Mouse (Mus musculus) limb, embryonic 10.5 days (tissue): Measurements from ENCODE around the gene Dpy19l1. TPM values are rescaled to one million over a fixed set of nuclear protein-coding genes. Genes with fewer than 3 reads are reported as not detected.

Experiments used
- DNase-seq: peaks from one replicate; pipeline ENCODE4 v3.0.0-alpha.2; 2017; ENCODE audit warnings: low spot score
- H3K27ac ChIP-seq: fragments of 300-500 bp; sonication (generic); 2 replicates; pipeline ENCODE4 v1.5.1; 2016; ENCODE audit warnings: mild to moderate bottlenecking
- H3K27me3 ChIP-seq: fragments of 300-500 bp; sonication (generic); 2 replicates; pipeline ENCODE4 v1.6.1; 2016; ENCODE audit warnings: low read depth, mild to moderate bottlenecking; ENCODE audit not compliant: poor library complexity, severe bottlenecking
- H3K36me3 ChIP-seq: fragments of 300-500 bp; sonication (generic); 2 replicates; pipeline ENCODE4 v1.6.1; 2016; ENCODE audit warnings: mild to moderate bottlenecking, moderate library complexity
- H3K4me1 ChIP-seq: fragments of 300-500 bp; sonication (generic); 2 replicates; pipeline ENCODE4 v1.6.1; 2016
- H3K4me3 ChIP-seq: fragments of 300-500 bp; sonication (generic); 2 replicates; pipeline ENCODE4 v1.5.1; 2016; ENCODE audit warnings: mild to moderate bottlenecking, moderate library complexity
- H3K9me3 ChIP-seq: fragments of 300-500 bp; sonication (generic); replicated peaks from 2 replicates; pipeline ENCODE4 v1.6.1; 2016; ENCODE audit warnings: mild to moderate bottlenecking
- WGBS: fragments of 180-500 bp; shearing (Covaris S2); methylation state at CpG from one replicate; pipeline ENCODE4 v1.1.7; 2016; 5-methylcytosine and 5-hydroxymethylcytosine counted together
- polyA plus RNA-seq: library from polyadenylated mRNA; unstranded; fragments of >200 nt; fragmentation: Nextera tagmentation; extraction: Ambion mirVana; gene quantifications from 2 replicates; pipeline ENCODE4 v1.2.1, GENCODE M21; 2016

Gene Dpy19l1
- 8.6 and 9.7 TPM in 2 replicates for polyA plus RNA-seq

DNA sequence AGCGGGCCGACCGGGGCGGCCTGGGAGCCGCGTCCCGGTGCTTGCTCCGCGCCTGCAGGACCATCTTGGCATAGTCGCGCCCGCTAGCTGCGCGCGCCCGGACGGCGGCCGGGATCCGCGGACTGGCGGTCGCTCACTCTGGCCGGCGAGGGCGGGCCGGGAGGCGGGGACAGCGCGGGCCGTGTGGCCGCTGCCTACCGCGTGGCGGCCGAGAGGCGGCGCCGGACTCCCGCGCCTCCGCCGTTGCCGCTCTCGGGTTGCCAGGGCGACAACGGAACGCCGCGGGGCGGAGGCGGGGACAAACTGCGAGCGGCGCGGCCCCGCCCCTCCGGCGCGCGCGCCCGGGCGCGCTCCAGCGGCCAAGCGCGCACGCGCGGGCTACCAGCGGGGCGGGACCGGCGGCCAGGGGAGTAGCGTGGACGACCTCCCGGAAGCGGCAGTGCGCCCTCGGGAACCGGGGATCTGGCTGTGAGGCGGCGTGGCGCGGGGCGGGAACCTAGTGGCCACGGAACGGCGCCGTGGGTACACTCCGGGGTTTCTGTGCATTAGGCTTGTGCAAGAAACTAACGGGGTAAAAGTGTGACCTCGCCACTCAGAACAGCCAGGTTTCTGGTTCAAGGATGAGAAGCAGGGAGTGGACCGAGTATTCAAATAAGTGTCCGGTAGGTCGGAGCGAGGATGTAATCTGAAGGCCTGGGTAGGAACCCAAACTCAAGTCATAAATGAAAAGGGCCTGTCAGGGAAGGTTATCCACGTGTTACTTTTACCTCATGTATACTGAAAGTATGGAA lies at the start of gene Dpy19l1:
Dpy19l1 (minus strand) TSS at position 74 of the 791 bp plus-strand sequence.
- Histone ChIP-seq H3K4me1 (peaks cover 13% of the 10 kb centered on the region), H3K27me3 (no peaks in the 10 kb centered on the region), H3K9me3 (no peaks in the 10 kb centered on the region), H3K36me3 (no peaks in the 10 kb centered on the region), H3K4me3 (peak within 1 kb of the TSS; percentile 77), H3K27ac (peak within 1 kb of the TSS; percentile 93)
- under 1% methylated on average over 97 of the region's 99 CpGs for WGBS
- peak; percentile 95 for DNase-seq

GRCm38 (mm10) chr9:24538159-24538558 lies 35.2 kb upstream of the Dpy19l1 start:
- no peak overlapping the region for H3K27ac ChIP-seq
- H3K4me3 ChIP-seq = no peak overlapping the region
- no peak for DNase-seq
- no peaks in the 10 kb centered on the region for H3K4me1 ChIP-seq
- no peaks in the 10 kb centered on the region for H3K9me3 ChIP-seq
- no peaks in the 10 kb centered on the region for H3K36me3 ChIP-seq
- 51% methylated on average over 2 of the region's 2 CpGs for WGBS
- no peaks in the 10 kb centered on the region for H3K27me3 ChIP-seq

GRCm38 (mm10) chr9:24516575-24517139 lies 13.7 kb upstream of the Dpy19l1 start:
- Histone ChIP-seq H3K36me3 (no peaks in the 10 kb centered on the region), H3K27ac (no peak overlapping the region), H3K4me1 (no peaks in the 10 kb centered on the region), H3K9me3 (no peaks in the 10 kb centered on the region), H3K27me3 (no peaks in the 10 kb centered on the region), H3K4me3 (no peak overlapping the region)
- DNase-seq = peak; percentile 52
- whole genome bisulfite sequencing = 62% methylated on average over 10 of the region's 10 CpGs

DNA sequence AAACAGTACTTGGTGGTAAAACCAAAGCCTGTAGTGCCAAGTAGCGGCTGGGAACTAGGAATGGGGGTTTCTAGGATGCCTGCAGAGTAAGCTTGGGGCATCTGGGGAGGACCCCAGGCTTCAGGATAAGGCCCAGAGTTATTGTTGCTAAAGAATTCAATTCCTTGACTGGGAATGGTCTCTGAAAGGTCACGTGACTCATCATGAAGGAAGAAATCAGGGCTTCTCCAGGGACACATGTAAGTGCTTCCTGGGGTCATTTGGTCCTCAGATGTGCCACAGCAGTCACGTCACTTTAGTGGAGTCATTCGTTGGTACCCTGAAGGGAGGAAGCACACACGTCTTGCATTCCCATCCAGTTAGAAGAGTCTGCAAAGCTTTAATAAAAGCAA lies 11.1 kb upstream of the Dpy19l1 start:
- DNase-seq = no peak
- Histone ChIP-seq H3K27me3 (no peaks in the 10 kb centered on the region), H3K4me3 (no peak overlapping the region), H3K36me3 (no peaks in the 10 kb centered on the region), H3K4me1 (no peaks in the 10 kb centered on the region), H3K27ac (no peak overlapping the region), H3K9me3 (no peaks in the 10 kb centered on the region)
- WGBS = 86% methylated on average over 5 of the region's 5 CpGs

GRCm38 (mm10) chr9:24513290-24514077 lies 10.5 kb upstream of the Dpy19l1 start:
- Histone ChIP-seq H3K9me3 (no peaks in the 10 kb centered on the region), H3K36me3 (no peaks in the 10 kb centered on the region), H3K4me3 (no peak overlapping the region), H3K4me1 (no peaks in the 10 kb centered on the region), H3K27ac (no peak overlapping the region), H3K27me3 (no peaks in the 10 kb centered on the region)
- DNase-seq = no peak
- WGBS = 84% methylated on average over 9 of the region's 9 CpGs

GRCm38 (mm10) chr9:24512121-24512539 lies 9.2 kb upstream of the Dpy19l1 start:
- Histone ChIP-seq H3K27ac (no peak overlapping the region), H3K4me3 (no peak overlapping the region), H3K4me1 (no peaks in the 10 kb centered on the region), H3K27me3 (no peaks in the 10 kb centered on the region), H3K9me3 (no peaks in the 10 kb centered on the region), H3K36me3 (no peaks in the 10 kb centered on the region)
- DNase-seq = no peak
- 91% methylated on average over 5 of the region's 5 CpGs for WGBS

DNA sequence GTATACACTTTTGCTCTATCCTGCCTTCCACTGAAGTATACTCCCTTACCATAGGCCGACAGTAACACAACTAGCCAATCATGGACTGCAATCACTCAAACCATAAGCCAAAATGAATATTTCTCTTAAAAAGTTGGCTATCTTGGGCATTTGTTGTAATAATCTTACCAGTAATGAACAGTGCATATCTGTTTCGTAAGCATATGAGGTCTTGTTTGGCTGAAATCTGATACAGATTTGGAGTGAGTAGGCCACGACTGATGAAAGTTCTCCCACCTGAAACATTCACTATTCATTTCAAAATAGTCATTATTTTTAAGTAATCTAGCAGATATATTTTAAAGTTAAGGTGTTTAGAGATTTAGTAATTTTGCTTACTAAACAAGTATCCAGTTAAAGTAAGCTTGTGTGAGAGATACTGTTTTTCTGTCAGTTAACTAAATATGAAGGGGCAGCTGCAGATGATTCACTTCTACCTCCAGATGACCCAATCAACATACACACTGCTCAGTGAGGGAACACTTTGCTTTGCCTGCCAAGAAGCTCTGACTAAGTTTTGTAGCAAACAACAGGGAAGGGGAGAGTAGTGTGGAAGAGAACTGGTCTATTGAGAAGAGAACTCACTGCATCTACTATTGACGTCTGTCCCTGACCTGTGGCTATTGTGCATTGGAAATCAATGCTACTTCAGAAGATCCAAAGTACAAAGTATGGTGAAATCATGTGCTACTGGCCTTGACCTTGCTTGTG lies 8.6 kb upstream of the Dpy19l1 start:
- Histone ChIP-seq H3K27ac (no peak overlapping the region), H3K9me3 (no peaks in the 10 kb centered on the region), H3K36me3 (no peaks in the 10 kb centered on the region), H3K4me1 (no peaks in the 10 kb centered on the region), H3K4me3 (no peak overlapping the region), H3K27me3 (no peaks in the 10 kb centered on the region)
- 86% methylated on average over 4 of the region's 4 CpGs for WGBS
- DNase-seq = no peak

DNA sequence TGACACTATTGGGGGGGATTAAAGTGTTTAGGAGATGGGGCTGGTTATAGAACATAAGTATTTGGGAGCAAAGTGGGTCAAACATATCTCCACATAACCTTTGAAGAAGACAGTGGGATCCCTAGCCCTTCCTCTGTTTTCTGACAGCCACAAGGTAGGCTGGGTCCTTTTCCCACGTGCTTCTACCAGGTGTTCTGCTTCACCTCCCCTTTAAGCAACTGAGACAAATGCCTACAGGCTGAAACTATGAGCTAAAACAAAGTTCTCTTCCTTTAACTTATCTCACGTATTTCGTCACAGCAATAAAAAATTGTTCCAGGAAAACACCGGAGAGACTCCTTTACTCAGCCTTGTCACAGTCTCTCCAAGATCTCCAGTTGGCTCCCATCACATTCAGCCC lies 5.9 kb upstream of the Dpy19l1 start:
- Histone ChIP-seq H3K27me3 (no peaks in the 10 kb centered on the region), H3K27ac (no peak overlapping the region), H3K4me1 (no peaks in the 10 kb centered on the region), H3K9me3 (no peaks in the 10 kb centered on the region), H3K4me3 (no peak overlapping the region), H3K36me3 (no peaks in the 10 kb centered on the region)
- 89% methylated on average over 4 of the region's 4 CpGs for WGBS
- DNase-seq = no peak

GRCm38 (mm10) chr9:24506510-24506909 lies 3.6 kb upstream of the Dpy19l1 start:
- no peak overlapping the region for H3K27ac ChIP-seq
- H3K36me3 ChIP-seq = no peaks in the 10 kb centered on the region
- no peaks in the 10 kb centered on the region for H3K9me3 ChIP-seq
- peaks cover 6% of the 10 kb centered on the region for H3K4me1 ChIP-seq
- H3K27me3 ChIP-seq = no peaks in the 10 kb centered on the region
- H3K4me3 ChIP-seq = no peak overlapping the region
- no peak for DNase-seq

DNA sequence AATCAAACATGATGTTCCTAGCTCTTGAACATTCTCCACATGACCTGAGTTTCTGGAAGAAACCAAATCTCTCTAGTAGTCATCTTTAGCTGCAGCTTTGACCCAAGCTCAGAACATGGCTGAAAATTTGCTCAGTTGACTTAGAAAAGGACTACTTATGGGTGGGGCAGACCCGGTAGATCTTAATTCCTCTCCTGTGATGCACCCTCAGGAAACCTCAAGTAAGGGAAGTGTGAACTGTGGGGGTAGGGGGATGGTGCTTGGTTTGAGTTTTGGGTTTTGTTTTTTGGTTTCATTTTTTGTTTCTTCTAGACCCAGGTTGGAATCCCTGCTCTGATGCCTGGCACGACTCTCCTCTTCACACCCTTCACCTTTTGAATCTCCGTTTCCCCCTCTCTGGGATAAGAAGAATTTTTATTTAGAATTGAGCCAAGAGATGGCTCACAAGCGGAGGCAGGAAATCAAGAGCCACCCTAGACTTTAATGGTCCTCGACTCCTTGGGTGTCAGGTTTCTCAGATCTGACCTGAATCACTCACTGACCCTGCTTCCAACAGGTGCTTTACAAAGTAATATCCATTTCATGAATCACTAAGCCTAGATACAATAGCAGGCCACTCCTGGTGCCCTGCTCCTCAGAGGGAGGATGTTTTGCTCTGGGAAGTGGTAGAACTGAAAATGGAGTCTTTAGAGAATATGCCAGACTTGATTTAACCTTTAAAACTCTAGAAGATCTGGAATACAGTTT lies 2.2 kb upstream of the Dpy19l1 start:
- H3K27ac ChIP-seq = no peak overlapping the region
- no peak overlapping the region for H3K4me3 ChIP-seq
- no peaks in the 10 kb centered on the region for H3K9me3 ChIP-seq
- peaks cover 13% of the 10 kb centered on the region for H3K4me1 ChIP-seq
- 56% methylated on average over 5 of the region's 5 CpGs for WGBS
- no peaks in the 10 kb centered on the region for H3K27me3 ChIP-seq
- DNase-seq = no peak
- H3K36me3 ChIP-seq = no peaks in the 10 kb centered on the region

DNA sequence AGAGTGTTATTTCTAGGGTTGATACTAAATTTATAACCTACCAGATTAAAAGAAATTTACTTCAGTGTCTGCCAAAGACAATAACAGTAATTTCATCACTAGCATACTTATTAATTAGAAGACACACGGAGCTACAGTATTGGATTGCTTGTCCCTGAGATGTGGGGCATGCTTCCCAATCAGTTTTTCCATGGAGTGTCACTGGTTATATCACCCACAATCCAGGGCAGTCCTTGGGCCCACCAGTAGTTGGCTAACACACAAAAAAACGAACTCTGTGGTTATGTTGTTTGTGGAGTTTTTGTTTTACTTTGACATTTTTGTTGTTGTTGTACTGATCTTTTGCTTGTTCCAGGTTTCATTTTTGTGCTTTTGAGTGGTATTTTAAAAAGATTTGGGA lies 1.4 kb upstream of the Dpy19l1 start:
- H3K27ac ChIP-seq = no peak overlapping the region
- 85% methylated on average over 2 of the region's 2 CpGs for WGBS
- H3K4me1 ChIP-seq = peaks cover 13% of the 10 kb centered on the region
- no peaks in the 10 kb centered on the region for H3K9me3 ChIP-seq
- no peaks in the 10 kb centered on the region for H3K27me3 ChIP-seq
- no peak overlapping the region for H3K4me3 ChIP-seq
- no peaks in the 10 kb centered on the region for H3K36me3 ChIP-seq
- no peak for DNase-seq

DNA sequence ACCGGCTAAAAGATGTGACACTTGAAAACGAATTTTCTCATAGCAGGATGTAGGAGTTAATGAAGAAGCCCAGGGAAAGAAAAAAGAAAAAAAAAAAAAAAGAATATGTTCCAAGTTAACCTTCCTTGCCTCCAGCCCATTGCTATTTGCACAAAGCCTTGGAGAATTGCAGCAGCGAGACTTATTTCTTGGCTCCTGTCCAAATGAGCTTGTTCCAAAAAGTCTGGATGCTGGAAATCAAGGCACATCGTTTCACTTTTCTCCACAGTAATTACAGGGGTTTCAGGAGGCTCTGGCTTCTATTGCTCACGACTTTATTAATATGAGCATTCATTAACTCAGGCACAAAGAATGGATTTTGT lies 899 bp upstream of the Dpy19l1 start:
- no peak for DNase-seq
- H3K27me3 ChIP-seq = no peaks in the 10 kb centered on the region
- H3K27ac ChIP-seq = peak overlapping the region; percentile 93
- H3K4me3 ChIP-seq = peak overlapping the region; percentile 77
- H3K9me3 ChIP-seq = no peaks in the 10 kb centered on the region
- 33% methylated on average over 5 of the region's 5 CpGs for WGBS
- H3K36me3 ChIP-seq = no peaks in the 10 kb centered on the region
- peaks cover 13% of the 10 kb centered on the region for H3K4me1 ChIP-seq
